Mouse (Mus musculus) brain, embryonic 14.5 days (tissue): ENCODE data around the gene Adcy5.

Experiments used
- CTCF ChIP-seq: fragments of 200-500 bp; IDR thresholded peaks from 2 replicates; pipeline ENCODE4 v1.5.1; 2012; ENCODE audit warnings: inconsistent platforms, mild to moderate bottlenecking, moderate library complexity, borderline replicate concordance; ENCODE audit not compliant: insufficient read depth, insufficient read length; ENCODE audit errors: extremely low read depth
- POLR2A ChIP-seq: fragments of 200-500 bp; IDR thresholded peaks from 2 replicates; pipeline ENCODE4 v1.6.1; 2012; ENCODE audit warnings: mild to moderate bottlenecking, inconsistent platforms, borderline replicate concordance; ENCODE audit not compliant: poor library complexity, insufficient read depth, insufficient read length, severe bottlenecking; ENCODE audit errors: extremely low read depth

DNA sequence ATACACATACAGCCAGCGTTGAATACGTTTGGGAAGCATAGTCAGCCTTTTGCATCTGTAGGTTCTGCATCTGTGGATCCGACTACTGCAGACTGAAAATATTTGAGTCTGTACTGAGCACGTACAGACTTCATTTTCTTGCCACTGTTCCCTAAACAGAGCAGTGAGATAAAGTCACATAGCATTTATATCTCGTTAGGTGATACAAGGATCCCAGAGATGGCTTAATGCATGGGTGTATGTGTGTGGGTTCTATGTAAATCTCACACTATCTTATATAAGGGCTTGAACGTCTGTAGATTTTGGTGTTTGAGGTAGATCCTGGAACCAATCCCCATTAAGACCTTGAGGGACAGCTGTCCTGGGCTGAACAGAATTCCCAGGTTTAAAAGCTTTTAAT, 10.7 kb downstream of the Adcy5 start:
- TF ChIP-seq POLR2A: no peak
- TF ChIP-seq CTCF: no peak
